Mouse (Mus musculus): Measurements from ENCODE around the gene Plce1. TPM values are rescaled to one million over a fixed set of nuclear protein-coding genes. Genes with fewer than 3 reads are reported as not detected.

Plce1 gene
- total and polyA plus RNA-seq, 3 experiments: not detected

- no peak for TF ChIP-seq NRF1 (IDR thresholded peaks at IDR 0.05; ENCODE audit: insufficient read depth, low read depth, low read length, poor library complexity, severe bottlenecking)
Observed at GRCm38 (mm10) chr19:38746492-38747014, 265.6 kb downstream of the Plce1 start (continued).

DNA sequence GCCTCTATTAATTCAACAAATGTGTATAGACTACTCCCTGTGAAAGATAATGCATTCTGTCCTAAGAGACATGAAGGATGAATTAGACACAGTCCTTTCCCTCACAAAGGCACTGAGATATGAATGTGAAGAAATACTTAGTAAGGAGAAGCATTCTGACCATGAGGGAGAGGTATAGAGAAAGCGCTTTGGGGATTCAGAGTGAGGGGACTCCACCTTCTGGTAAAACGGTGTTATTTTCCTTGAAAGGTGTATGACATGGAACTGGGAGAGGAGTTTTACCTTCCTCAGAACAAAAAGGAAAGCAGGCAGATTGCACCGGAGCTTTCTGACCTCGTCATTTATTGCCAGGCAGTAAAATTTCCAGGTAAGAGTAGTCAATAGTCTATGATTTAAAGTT is 269.3 kb downstream of the Plce1 start:
- Histone ChIP-seq H3K27ac (ENCODE audit: control insufficient read depth, low read depth, low read length) (no peak overlapping the region), H3K79me2 (ENCODE audit: control insufficient read depth, insufficient read depth, low read length, poor library complexity) (no peaks in the 10 kb centered on the region), H3K27me3 (ENCODE audit: control insufficient read depth in 1 of 2, insufficient read depth in 2 of 2, low read length in 2 of 2) (peaks cover 2 to 6% of the 10 kb centered on the region in 2 experiments), H3K36me3 (ENCODE audit: control insufficient read depth in 1 of 2, insufficient read depth in 2 of 2, low read length in 2 of 2) (no peaks in the 10 kb centered on the region), H3K4me3 (ENCODE audit: control insufficient read depth in 1 of 2, insufficient read depth in 1 of 2, low read depth in 2 of 2, low read length in 2 of 2) (no peak overlapping the region), H3K9me3 (replicated peaks; ENCODE audit: insufficient read depth, low read length) (no peaks in the 10 kb centered on the region), H3K9ac (ENCODE audit: control insufficient read depth, low read depth, low read length, poor library complexity, severe bottlenecking) (no peak overlapping the region), H3K4me1 (ENCODE audit: control insufficient read depth in 1 of 2, insufficient read depth in 2 of 2, low read length in 2 of 2) (no peaks in the 10 kb centered on the region)
- no peak for DNase-seq (ENCODE audit: low read depth, low spot score)
- TF ChIP-seq TCF12 (IDR thresholded peaks at IDR 0.05; ENCODE audit: low read depth, low read length) (no peak), POLR2A (IDR thresholded peaks at IDR 0.05; ENCODE audit: control insufficient read depth in 1 of 2, insufficient read depth in 1 of 2, low read depth in 1 of 2, low read length in 2 of 2, poor library complexity in 1 of 2) (no peak), ZC3H11A (IDR thresholded peaks at IDR 0.05; ENCODE audit: low read depth, low read length) (no peak), KAT2A (conservative IDR thresholded peaks at IDR 0.05; ENCODE audit: low read depth, low read length) (no peak), EP300 (IDR thresholded peaks at IDR 0.05; ENCODE audit: low read depth in 1 of 2, low read length in 2 of 2) (no peak), GATA1 (IDR thresholded peaks at IDR 0.05; ENCODE audit: low read depth, low read length) (no peak), UBTF (IDR thresholded peaks at IDR 0.05; ENCODE audit: borderline replicate concordance, insufficient read depth, low read depth, low read length) (no peak), ZMIZ1 (IDR thresholded peaks at IDR 0.05; ENCODE audit: low read depth, low read length) (no peak), ZNF384 (IDR thresholded peaks at IDR 0.05; ENCODE audit: low read depth, low read length) (no peak), CHD2 (IDR thresholded peaks at IDR 0.05; ENCODE audit: low read length) (no peak), ZKSCAN1 (IDR thresholded peaks at IDR 0.05; ENCODE audit: low read depth, low read length) (no peak), MEF2A (IDR thresholded peaks at IDR 0.05; ENCODE audit: extremely low read depth, insufficient replicate concordance, low read depth, low read length, poor library complexity, severe bottlenecking) (no peak), JUND (IDR thresholded peaks at IDR 0.05; ENCODE audit: low read depth, low read length) (no peak), CTCF (IDR thresholded peaks at IDR 0.05 in 2 of 3, conservative IDR thresholded peaks at IDR 0.05 in 1 of 3; ENCODE audit: control insufficient read depth in 1 of 3, insufficient read depth in 1 of 3, low read depth in 2 of 3, low read length in 3 of 3, poor library complexity in 1 of 3, severe bottlenecking in 1 of 3) (no peak; a peak in 1 of 6 replicates), NRF1 (IDR thresholded peaks at IDR 0.05; ENCODE audit: insufficient read depth, low read depth, low read length, poor library complexity, severe bottlenecking) (no peak), POLR2AphosphoS2 (IDR thresholded peaks at IDR 0.05; ENCODE audit: low read length) (no peak)

GRCm38 (mm10) chr19:38757161-38757560 is 276.3 kb downstream of the Plce1 start:
- H3K79me2 ChIP-seq (ENCODE audit: control insufficient read depth, insufficient read depth, low read length, poor library complexity): no peaks in the 10 kb centered on the region
- H3K36me3 ChIP-seq (ENCODE audit: control insufficient read depth in 1 of 2, insufficient read depth in 2 of 2, low read length in 2 of 2): no peaks in the 10 kb centered on the region
- no peak overlapping the region for H3K4me3 ChIP-seq (ENCODE audit: control insufficient read depth in 1 of 2, insufficient read depth in 1 of 2, low read depth in 2 of 2, low read length in 2 of 2)
- H3K27me3 ChIP-seq (ENCODE audit: control insufficient read depth in 1 of 2, insufficient read depth in 2 of 2, low read length in 2 of 2): no peaks in the 10 kb centered on the region; a peak in 2 of 4 replicates
- no peaks in the 10 kb centered on the region for H3K4me1 ChIP-seq (ENCODE audit: control insufficient read depth in 1 of 2, insufficient read depth in 2 of 2, low read length in 2 of 2)
- DNase-seq (ENCODE audit: low read depth, low spot score): no peak
- no peaks in the 10 kb centered on the region for H3K9me3 ChIP-seq (replicated peaks; ENCODE audit: insufficient read depth, low read length)
- no peak overlapping the region for H3K9ac ChIP-seq (ENCODE audit: control insufficient read depth, low read depth, low read length, poor library complexity, severe bottlenecking)
- no peak overlapping the region for H3K27ac ChIP-seq (ENCODE audit: control insufficient read depth, low read depth, low read length)
- TF ChIP-seq SMC3 (IDR thresholded peaks at IDR 0.05; ENCODE audit: low read depth, low read length) (no peak), EP300 (IDR thresholded peaks at IDR 0.05; ENCODE audit: low read depth in 1 of 2, low read length in 2 of 2) (no peak), CTCF (IDR thresholded peaks at IDR 0.05 in 2 of 3, conservative IDR thresholded peaks at IDR 0.05 in 1 of 3; ENCODE audit: control insufficient read depth in 1 of 3, insufficient read depth in 1 of 3, low read depth in 2 of 3, low read length in 3 of 3, poor library complexity in 1 of 3, severe bottlenecking in 1 of 3) (no peak), E2F4 (IDR thresholded peaks at IDR 0.05; ENCODE audit: borderline replicate concordance, low read depth, low read length) (no peak), ZC3H11A (IDR thresholded peaks at IDR 0.05; ENCODE audit: low read depth, low read length) (no peak), RCOR1 (IDR thresholded peaks at IDR 0.05; ENCODE audit: low read depth, low read length) (no peak), ELF1 (IDR thresholded peaks at IDR 0.05; ENCODE audit: low read depth, low read length) (no peak), USF1 (IDR thresholded peaks at IDR 0.05; ENCODE audit: low read depth, low read length) (no peak), KAT2A (conservative IDR thresholded peaks at IDR 0.05; ENCODE audit: low read depth, low read length) (no peak), MEF2A (IDR thresholded peaks at IDR 0.05; ENCODE audit: extremely low read depth, insufficient replicate concordance, low read depth, low read length, poor library complexity, severe bottlenecking) (no peak), SIN3A (IDR thresholded peaks at IDR 0.05; ENCODE audit: low read length) (no peak), UBTF (IDR thresholded peaks at IDR 0.05; ENCODE audit: borderline replicate concordance, insufficient read depth, low read depth, low read length) (no peak), USF2 (IDR thresholded peaks at IDR 0.05; ENCODE audit: borderline replicate concordance in 1 of 2, insufficient read depth in 1 of 2, low read depth in 1 of 2, low read length in 2 of 2) (no peak), BHLHE40 (IDR thresholded peaks at IDR 0.05; ENCODE audit: borderline replicate concordance, low read depth, low read length) (no peak), NELFE (IDR thresholded peaks at IDR 0.05; ENCODE audit: low read depth, low read length) (no peak), RAD21 (IDR thresholded peaks at IDR 0.05; ENCODE audit: low read depth, low read length) (no peak), ZKSCAN1 (IDR thresholded peaks at IDR 0.05; ENCODE audit: low read depth, low read length) (no peak), ZMIZ1 (IDR thresholded peaks at IDR 0.05; ENCODE audit: low read depth, low read length) (no peak), TCF12 (IDR thresholded peaks at IDR 0.05; ENCODE audit: low read depth, low read length) (no peak)
